Mouse (Mus musculus): ENCODE measurements at regions not wholly inside any gene's neighbourhood (a gene's known extent, or its start where the extent isn't known, plus 50 kb on each side); places are given as distances from the start of the nearest gene placed in this dataset.

DNA sequence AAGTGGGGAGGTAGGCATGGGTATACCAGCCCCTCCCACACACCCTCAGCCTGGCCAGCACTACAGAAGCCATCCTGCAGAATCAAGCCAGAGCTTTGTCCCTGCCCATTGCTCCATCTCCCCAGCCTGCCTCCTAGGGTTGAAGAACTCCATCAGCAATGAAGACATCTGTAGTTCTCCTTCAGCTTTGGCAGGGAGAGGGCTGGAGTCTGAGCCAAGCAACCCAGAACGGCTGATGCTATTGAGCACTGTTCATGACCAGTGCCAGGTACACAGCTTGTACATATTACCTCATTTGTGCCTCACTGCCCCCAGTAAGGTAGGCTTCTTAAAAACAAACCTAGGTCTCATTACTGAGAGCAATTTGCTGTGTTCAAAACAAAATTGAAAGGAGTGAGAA is 77.4 kb upstream of the Ttc34 start:
- TF ChIP-seq CTCF (IDR thresholded peaks at IDR 0.05 in 2 of 3, conservative IDR thresholded peaks at IDR 0.05 in 1 of 3; ENCODE audit: control insufficient read depth in 1 of 3, insufficient read depth in 1 of 3, low read depth in 2 of 3, low read length in 3 of 3, poor library complexity in 1 of 3, severe bottlenecking in 1 of 3) (no peak), SMC3 (IDR thresholded peaks at IDR 0.05; ENCODE audit: low read depth, low read length) (no peak), USF1 (IDR thresholded peaks at IDR 0.05; ENCODE audit: low read depth, low read length) (no peak), HCFC1 (IDR thresholded peaks at IDR 0.05; ENCODE audit: low read depth, low read length) (no peak), ETS1 (IDR thresholded peaks at IDR 0.05; ENCODE audit: low read depth, low read length) (no peak), E2F4 (IDR thresholded peaks at IDR 0.05; ENCODE audit: borderline replicate concordance, low read depth, low read length) (no peak), MYB (IDR thresholded peaks at IDR 0.05; ENCODE audit: low read depth, low read length) (no peak), EP300 (IDR thresholded peaks at IDR 0.05; ENCODE audit: low read depth in 1 of 2, low read length in 2 of 2) (no peak), POLR2AphosphoS2 (IDR thresholded peaks at IDR 0.05; ENCODE audit: low read length) (no peak), POLR2A (IDR thresholded peaks at IDR 0.05; ENCODE audit: control insufficient read depth in 1 of 2, insufficient read depth in 1 of 2, low read depth in 1 of 2, low read length in 2 of 2, poor library complexity in 1 of 2) (no peak), ZNF384 (IDR thresholded peaks at IDR 0.05; ENCODE audit: low read depth, low read length) (no peak), RCOR1 (IDR thresholded peaks at IDR 0.05; ENCODE audit: low read depth, low read length) (no peak), JUND (IDR thresholded peaks at IDR 0.05; ENCODE audit: low read depth, low read length) (no peak), CHD1 (IDR thresholded peaks at IDR 0.05; ENCODE audit: low read depth, low read length) (no peak)

All from MEL (cell line).